Mouse (Mus musculus) bone marrow, adult 2 months (tissue): Measurements from ENCODE around the gene Lmntd1.

Experiments
- CTCF ChIP-seq: fragments of 200-500 bp; IDR thresholded peaks from 2 replicates; pipeline ENCODE4 v1.5.1; 2011; ENCODE audit warnings: low read length, control low read depth; ENCODE audit not compliant: control insufficient read depth, insufficient read depth
- POLR2A ChIP-seq: fragments of 200-500 bp; IDR thresholded peaks from 2 replicates; pipeline ENCODE4 v1.6.1; 2011; ENCODE audit warnings: low read depth, mild to moderate bottlenecking, control low read depth, low read length, borderline replicate concordance; ENCODE audit not compliant: control insufficient read depth

GRCm38 (mm10) chr6:145382586-145383380 is 231.3 kb downstream of the Lmntd1 start:
- TF ChIP-seq CTCF (no peak), POLR2A (no peak)
